Mouse (Mus musculus) adrenal gland, postnatal 25 days (tissue): Measurements from ENCODE around the gene Syndig1. TPM values are rescaled to one million over a fixed set of nuclear protein-coding genes. Genes with fewer than 3 reads are reported as not detected.

Experiments
- DNase-seq: peaks from one replicate; pipeline ENCODE4 v3.0.0; 2021; ENCODE audit warnings: mixed read lengths
- long read RNA-seq: library from polyadenylated mRNA; stranded (forward); transcript quantifications from one replicate; pipeline ENCODE4 v2.0.0, GENCODE M21; 2021
- total RNA-seq: library from RNA; stranded (reverse); gene quantifications from 2 replicates; pipeline ENCODE4 v1.2.3, GENCODE M21; 2021

Syndig1 gene
- total RNA-seq = 0.62 and 1.2 TPM in 2 replicates
- long read RNA-seq = 0 reads

DNA sequence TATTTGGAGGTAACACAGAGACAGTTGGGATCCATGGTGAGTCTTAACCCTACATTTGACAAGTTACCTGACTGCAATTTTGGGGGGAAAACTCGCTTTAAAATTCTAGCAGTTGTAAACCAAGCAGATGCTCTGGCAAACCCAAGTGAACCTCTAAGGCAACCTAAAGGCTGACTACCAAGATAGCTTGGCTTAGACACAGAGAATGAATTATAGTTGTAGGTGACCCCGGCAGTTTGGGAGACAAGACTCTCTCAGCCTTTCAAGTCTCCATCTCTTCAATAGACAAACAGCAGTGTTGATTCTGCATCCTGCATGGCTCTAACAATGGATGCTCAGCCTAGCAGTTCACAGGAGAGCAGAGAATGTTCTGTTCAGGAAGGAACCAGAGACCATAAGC is at the start of gene Syndig1:
Syndig1 (plus strand) TSS at position 301 of the 400 bp plus-strand sequence.
- no peak for DNase-seq

DNA sequence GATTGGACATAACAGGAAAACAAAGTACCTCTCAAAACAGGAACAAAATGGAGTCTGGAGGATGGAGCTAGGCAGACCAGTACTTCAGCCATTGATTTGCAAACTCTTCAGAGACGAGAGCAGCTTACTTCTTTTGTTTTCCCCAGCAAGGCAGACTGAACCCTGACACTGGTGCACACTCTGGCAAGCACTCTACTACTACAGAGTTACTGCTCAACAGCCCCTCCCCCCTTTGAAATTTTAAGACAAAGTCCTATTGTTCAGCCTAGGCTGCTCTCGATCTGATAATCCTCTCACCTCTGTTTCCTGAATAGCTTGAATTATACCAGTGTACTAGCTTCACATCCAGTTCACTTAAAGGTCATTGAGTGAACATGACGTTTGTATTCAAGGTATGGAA is 30.4 kb upstream of the Syndig1 start:
- no peak for DNase-seq

DNA sequence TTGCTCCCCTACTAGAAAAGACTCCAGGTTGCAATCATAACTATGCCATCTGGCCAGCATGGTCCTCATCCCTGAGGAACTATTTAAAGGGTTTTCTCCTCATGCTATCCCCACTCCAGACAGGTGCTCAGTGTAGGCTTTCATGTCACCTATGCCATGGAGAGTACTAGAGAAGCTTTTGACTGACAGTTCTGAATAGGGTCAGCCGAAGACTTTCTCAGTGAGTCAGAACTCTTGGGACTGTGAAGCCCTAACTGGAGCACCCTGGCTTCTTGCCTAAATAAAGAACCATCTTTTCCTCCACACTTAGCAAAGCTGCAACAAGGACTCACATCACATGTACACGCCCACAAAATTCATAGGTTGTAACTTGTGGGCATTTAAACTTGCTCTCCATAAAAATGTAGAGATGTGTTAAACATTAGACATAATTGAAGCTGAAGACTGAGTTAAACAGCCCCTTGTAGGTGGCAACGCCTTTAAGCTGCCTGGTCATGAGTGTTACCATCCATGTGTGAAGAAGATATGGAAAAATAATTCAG is 24.3 kb upstream of the Syndig1 start:
- no peak for DNase-seq

DNA sequence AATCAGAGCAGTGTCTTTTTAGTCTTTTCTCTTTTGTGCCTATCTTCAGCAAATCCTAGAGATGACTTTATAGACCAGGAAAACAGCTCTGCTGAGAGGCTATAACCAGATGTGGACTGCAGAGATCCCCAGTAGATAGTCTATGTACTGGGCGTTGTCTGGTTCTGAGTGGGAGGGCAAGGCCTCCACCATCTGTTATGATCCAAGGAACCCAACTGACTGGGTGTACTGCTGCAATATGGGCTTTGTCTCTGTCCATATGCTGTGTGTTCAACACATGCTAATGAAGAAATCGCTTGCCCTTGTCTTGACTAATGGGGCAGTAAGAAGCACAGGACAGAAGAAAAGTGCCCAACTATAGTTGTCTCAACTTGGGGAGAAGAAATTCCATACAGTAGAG is 23.8 kb upstream of the Syndig1 start:
- no peak for DNase-seq

DNA sequence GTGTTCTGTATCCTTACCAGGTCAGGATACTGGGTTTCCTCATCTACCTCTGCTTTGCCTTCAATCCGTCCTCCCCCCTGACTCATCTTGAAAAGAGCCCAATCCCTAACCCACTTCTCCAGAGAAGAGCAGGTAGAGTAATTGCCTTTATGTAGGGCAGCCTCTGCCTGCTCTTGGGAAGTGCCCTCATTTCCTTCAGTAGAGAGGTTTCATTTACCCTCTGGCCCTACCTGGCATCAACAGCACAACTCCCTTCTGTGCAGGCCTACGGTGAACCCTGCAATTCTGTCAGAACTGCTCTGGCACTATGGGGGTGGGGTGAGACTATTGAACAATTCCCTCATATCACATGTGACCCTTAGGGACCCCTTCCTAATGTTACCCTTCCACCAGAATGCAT is 16.1 kb upstream of the Syndig1 start:
- no peak for DNase-seq

DNA sequence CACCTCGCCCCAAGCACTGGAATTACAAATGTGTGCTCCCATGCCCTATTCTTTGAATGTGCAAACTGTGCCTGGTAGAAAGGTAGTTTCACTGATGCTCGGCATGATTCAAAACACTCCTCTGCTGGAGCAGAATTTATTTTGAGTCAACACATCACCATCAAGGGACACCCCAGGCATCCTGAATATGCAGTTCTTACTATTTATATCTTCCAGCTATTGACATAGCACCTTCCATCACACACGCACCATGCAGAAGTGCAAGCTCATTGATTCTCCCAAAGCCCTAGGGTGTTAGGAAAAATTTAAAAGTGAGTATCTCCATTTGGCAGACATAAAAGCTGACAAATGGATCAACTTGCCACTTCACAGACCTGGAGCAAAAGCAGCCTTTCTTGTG is 10.6 kb upstream of the Syndig1 start:
- DNase-seq = no peak

DNA sequence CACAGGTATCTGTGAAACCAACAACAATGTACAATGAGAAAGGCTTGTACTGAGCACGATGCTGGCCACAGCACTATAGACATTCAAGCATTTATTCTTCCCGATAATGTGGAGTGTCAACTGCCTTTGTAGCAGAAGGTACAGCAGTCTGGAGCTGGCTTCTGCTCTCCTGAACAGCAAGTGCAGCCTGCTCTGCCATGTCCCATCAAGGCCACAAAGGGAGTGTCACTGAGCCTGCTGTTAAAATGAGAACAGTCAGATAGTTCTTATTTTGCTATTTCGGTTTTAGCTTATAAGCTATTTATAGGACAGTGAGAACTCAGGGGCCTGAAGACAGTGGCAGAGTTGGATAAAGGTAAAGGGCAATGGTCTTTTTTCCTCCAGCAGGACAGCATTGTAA is 9.3 kb upstream of the Syndig1 start:
- no peak for DNase-seq

DNA sequence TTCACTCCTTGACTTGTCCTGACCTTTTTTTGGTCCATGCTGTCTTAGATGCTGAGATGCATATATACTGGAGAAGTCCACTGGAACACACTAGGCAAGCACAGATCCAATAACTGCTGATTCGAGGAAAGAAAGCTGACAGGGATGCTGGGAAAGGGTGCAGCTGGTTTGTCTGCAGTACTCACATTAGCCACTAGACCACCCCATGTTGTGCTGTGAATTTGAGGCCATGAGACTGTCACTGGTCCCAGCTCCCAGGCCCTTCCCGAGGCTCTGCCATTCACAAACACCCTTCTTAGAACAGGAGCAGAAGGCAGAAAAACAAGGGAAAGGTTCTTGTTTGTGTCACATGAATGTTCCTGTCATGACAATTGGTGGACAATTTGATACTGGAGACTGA is 8.8 kb upstream of the Syndig1 start:
- no peak for DNase-seq

DNA sequence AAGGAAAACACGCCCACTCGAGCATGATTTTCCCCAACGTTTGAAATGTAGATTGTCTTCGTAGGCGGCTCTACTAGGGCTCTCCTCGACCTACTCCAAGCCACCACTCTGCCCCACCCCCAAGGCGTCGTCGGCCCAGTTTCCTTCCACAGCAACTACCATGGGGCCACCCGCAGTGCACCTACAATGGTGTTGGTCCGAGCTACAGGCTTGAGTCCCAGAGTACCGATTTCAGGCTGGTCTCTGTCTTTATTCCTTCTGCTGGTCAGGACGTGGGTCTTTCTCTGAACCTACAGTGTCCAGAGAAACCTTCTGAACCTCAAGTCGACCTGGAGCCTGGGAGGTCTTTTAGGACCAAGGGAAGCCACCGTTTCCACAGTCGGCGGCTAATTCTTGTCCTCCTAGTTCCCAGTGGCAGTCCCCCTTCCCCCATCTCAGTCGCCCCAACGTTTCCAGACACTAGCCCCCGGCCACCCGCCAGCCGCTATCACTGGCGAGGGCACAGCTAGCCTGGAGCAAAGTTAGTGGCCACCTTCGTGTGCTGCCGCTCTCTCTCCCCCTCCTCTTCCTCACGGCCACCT is 1.0 kb downstream of the Syndig1 start:
- no peak for DNase-seq

DNA sequence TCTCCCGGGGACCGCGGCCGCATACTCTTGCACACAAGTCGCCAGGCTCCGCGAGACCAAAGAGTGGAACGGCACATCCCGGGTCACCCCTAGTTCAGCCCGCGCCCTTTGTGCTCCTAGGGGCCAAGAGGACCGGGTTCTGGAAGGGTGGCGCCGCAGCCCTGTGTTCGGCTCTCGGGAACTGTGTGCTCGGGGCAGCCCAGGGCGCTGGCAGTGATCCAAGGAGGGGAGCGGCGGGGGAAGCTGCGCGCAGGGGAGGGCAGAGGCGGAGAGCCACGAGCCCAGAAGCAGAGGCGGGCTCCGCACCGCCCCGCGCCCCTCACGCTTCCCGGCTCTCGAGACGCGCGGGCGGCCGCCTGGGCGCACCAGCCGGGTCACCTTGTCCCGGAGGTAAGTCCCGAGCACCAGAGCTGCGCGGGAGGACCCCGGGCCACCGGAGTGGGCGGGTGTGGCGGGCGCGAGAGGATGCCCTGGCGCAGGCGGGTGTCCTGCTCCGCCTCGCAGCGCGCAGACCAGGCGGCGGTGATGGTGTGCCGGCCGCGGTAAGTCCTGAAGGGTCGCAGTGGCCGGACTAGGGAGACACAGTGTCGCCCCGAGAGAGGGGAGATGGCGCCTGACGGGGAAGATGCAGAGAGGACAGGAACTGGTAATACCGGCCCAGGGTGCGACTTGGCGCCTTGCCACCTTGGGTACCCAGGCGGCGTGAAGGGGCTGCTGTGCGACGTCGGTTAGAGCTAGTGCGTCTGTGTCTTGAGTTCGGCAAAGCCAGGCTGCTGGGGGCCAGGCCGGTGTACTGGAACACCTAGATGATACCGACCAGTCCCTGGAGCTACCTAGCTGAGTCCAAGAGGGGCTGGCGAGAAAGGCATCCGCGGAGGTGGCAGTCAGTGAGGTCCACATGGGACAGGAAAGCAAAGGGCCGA is 1.8 kb downstream of the Syndig1 start, which contains the start of gene C530025M09Rik:
C530025M09Rik (minus strand) TSS at position 678 of the 923 bp plus-strand sequence.
- peak; percentile 59 for DNase-seq

DNA sequence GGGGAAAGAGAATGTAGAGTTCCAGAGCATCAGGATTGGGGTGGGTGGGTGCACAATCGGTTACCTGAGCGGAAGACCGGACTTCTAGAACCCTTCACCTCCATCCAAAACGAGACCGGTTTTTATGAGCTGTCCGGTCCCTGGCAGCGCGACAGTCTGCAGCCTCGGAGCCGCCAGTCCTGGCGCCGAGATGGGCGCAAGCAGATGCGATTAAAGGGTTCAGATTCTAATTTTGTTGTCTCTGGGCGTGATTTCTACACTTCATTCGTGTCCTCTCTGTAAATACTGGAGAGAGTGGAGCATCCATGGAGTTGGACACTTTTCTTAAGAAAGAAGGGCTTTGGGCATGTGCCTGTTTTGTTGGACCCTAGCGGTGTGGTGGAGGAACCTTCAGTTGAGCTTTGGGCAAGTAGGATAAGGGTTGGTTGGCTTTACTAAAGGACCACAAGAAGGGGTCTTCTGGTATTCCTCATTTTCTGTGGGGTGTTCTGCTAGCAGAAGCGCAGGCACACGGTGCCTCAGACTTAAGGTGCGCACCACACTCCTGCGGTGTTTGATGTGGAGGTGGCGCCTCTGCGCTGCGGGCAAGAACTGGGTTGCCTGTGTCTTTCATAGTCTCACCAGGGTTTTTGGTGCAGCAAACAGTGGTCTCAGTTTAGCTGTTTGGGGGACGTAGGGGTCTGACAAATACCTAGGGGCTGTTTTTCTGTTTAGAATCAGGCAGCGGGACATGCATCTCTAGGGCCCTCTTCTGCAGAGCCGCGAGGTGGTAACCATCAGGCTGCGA is 2.6 kb downstream of the Syndig1 start:
- no peak for DNase-seq

DNA sequence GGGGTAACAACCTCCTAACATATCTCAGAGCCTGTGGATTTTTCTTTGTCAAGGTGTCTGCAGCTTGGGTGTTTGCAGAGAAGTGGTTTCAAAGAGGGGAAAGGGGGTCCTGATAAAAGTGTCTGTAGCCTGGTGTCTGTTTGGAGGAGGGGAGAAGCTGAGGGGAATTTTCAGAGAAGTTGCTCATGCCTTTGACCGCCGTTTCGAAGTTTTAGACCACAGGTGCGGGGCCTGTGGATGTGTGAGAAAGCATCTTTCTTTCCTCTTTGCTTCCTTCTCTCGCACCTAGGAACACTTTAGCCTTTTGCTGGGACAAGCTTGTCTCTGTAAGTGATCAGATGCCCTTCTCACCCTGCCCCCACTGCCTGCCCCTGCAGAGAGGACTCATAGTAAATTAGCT is 3.3 kb downstream of the Syndig1 start:
- no peak for DNase-seq

DNA sequence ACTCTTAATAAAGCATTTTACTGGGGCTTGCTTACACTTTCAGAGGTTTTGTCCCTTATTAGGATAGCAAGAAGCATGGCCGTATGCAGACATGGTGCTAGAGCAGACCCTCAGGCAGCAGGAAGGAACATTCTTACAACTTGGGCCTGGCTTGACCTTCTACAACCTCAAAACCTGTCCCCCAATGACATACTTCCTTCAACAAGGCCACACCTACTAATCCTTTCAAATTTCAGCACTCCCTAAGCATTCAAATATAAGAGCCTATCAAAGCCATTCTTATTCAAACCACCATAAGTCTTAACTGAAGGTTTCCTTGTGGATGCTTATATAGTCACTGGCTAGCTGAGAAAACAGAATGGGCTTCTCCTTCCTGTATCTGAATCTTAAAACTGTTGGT is 6.1 kb downstream of the Syndig1 start:
- DNase-seq = no peak

DNA sequence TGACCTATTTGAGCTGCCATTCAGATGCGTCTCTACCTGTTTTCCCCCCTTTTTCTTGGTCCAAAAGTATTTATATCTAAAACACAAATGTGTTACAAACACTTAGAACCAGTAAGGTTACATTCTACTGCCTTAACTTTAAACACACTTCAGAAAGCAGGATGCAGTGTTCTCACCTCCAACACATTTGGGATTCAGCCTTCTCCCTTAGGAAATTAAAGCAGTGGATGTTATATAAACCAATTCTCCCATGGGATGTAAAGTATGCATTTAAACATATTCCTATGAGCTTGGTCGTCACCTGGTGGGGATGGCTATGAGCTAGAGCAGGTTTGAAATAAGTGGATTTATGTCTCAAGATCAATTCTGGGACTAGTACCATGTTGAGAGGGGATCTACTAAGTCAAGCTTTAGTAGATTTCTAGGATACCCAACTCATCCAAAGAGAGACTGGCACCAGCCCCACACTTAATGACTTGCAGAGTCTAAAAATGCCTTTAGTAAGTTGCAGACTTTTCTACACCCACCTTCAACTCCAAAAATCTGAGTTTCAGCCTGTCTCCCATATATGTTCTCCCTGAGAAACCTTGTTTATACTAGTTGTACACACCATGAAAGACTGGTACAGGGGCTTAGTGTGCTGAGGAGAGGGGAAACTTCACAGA is 7.6 kb downstream of the Syndig1 start:
- DNase-seq = no peak

DNA sequence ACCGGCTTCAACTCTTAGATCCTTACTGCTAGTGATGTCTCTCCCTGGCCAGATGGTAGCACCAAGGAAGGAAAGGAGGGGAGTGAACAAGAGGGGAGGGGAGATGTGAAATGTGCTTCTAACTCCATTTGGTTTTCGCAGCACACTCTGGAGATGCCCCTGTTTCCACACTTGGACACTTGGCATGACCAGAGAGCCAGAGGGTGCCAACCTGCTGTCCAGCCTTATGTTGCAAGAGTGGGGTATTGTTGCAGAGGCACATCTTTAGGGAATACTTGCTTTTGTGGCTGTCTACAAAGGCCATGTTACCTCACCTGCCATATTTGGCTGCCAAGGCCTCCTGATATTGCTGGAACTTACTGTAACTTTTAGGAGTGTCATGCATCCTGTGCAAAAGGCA is 10.7 kb downstream of the Syndig1 start:
- no peak for DNase-seq

DNA sequence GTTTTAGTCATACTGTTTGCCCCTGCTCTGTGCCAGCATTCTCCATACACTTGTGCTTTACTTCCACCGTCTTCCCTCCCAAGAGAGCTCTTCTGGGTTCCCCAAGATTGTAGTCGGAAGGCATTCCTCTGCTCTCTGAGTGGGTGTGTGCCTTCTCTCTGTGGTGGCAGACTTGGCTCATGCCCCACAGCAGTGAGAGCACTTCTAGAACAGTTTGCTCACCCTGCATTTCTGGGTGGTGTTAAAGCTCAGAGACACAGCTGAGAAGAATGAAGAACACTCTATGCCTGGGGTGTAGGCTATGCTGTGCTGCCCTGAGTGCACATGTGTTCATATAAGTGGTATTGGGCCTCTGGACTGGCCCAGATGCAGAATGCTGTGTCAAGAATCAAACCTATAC is 15.6 kb downstream of the Syndig1 start:
- no peak for DNase-seq

DNA sequence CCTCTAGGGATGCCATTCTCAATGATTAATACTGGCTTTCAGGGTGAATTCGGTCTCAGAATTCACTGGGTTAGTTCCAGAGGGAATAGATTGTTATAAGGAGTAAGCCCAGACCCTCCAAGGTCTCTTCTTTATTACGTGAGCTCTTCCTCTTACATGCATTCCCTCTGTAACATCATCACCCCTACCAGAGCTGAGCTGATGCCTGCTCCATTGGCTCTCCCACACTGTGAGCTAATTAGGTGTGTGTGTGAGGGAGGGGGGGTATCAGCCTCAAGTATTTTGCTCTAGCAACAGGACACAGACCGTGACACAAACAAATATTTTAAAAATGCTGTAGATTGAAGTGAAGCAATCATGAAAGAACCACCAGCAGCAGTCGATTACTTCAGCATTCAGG is 19.8 kb downstream of the Syndig1 start:
- no peak for DNase-seq

DNA sequence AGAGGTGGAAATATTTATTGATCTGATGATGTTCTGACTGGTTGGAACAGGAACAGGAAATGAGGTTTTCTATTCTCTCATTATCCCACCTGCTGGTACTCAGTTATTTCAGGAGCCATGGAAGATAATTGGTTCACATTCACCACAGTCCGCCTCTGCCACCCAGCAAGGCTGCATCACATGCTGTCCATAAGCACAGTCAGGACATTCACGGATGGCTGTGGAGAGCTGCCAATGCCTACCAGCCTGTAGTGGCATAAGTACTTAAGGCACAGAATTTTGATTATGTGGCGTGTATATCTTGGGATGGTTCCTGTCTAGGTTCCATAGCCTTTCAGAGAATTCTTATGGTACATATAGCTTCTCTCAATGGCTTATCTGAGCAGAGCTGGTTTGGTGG is 32.0 kb downstream of the Syndig1 start:
- no peak for DNase-seq

DNA sequence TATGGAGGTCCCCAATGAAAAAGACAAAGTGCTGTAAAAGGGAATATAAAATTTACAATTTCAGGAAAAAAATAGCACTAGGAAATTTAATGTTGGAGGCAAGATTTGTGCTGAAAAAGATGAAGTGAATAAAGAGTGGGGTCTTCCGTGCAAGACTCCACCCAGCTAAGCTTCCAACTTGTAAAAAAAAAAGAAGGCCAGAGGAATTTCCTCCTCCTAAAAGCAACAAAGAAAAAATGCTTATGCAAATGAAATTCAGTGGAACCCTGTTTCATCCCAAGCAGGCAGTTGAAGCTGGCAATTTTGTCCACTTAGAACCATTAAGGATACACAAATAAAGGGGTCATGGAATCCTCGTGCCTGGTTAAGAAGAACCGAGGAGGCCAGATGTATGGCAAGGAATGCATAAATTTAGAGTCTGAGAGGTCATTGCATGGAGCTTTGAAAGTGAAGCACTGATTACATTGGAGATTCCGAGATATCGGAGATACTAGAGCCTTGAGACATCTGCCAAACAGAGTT is 37.0 kb downstream of the Syndig1 start:
- DNase-seq = no peak

DNA sequence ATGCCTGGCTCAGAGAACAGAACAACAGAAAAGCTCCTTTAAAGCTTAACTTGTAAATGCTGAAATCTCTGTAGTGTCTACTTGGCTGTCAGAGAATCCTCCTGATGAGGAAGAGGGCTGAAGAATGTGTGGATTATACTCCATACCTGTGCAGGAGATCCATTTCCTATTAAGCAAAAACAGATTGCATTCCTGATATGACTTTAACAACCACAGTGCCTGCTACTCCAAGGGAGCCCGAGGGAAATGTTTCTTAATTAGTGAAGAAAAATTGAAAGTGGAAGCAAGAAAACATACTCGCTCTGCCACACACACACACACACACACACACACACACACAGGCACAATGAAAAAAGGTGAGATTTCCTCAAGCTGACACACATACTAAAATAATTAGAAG is 41.5 kb downstream of the Syndig1 start:
- DNase-seq = no peak

DNA sequence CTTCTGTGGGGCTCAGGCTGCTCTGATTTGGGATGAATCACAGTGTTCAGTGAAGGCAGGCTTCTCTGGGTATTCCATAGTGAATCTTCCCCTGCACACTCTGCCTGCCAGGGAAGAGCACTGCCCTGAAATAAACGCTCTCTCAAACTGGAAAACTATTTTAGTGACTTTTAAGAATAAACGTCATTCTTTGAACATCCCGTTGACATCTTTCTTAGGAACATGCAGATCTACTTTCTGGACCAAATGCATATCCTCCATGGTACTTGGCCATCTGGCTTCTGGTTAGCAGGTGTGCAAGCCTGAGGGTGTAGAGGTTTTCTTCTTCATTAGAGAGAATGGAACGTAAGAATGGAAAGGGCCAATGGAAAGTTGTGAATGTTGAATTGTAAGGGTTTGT is 43.5 kb downstream of the Syndig1 start:
- no peak for DNase-seq

DNA sequence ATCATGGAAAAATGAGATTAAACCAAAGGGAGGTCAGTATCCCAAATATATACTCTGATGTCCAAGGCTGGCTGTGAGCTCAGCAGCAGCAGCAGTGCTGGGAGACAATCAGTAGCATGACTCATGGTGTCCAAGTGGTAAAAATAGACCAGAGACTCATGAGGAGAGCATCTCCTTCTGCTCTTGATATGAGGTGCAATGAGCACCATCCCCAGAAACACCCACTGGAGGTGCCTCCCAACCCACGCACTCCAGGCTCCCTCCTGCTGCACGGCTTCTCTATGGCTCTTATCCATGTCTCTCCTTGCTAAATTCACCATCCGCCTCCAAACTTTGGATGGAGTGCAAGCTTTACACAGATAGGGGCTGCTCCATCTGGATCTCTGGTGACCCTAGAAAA is 44.3 kb downstream of the Syndig1 start:
- DNase-seq = no peak
